Comparison of ENCODE assay signal across 8 mouse cellular contexts in genomic region chr14:14703346-14703871, GRCm38 (mm10). TPM values are rescaled to one million over a fixed set of nuclear protein-coding genes. Genes with fewer than 3 reads are reported as not detected.
DNase-seq lines count a peak whose midpoint lies in the region; ATAC-seq and TF ChIP-seq lines count a peak whose summit lies in the region.

No protein-coding gene starts in this region.

- no peaks in the 10 kb centered on the region for H3K36me3 ChIP-seq in E14TG2a.4 (ENCODE audit: insufficient read depth, low read length)
- H3K36me3 ChIP-seq in embryonic facial prominence, embryonic 15.5 days = no peaks in the 10 kb centered on the region
- no peaks in the 10 kb centered on the region for H3K36me3 ChIP-seq in heart, postnatal 0 days (replicated peaks; ENCODE audit: control insufficient read depth, insufficient read depth, low read length)
- H3K36me3 ChIP-seq in neural tube, embryonic 13.5 days = peaks cover 3% of the 10 kb centered on the region; the same call in 1 of the 2 replicates

- no peak for TF ChIP-seq POLR2A in lung, adult 2 months (IDR thresholded peaks at IDR 0.05; ENCODE audit: borderline replicate concordance, extremely low read depth, low read depth, low read length)

- H3K27ac ChIP-seq in embryonic facial prominence, embryonic 15.5 days (replicated peaks) = peak overlapping the region; percentile 97
- peak overlapping the region; percentile 90 for H3K27ac ChIP-seq in heart, postnatal 0 days (ENCODE audit: low read depth)
- peak overlapping the region; percentile 98 for H3K27ac ChIP-seq in neural tube, embryonic 13.5 days (replicated peaks)

- WGBS in embryonic facial prominence, embryonic 15.5 days = under 1% methylated on average over 60 of the region's 60 CpGs
- under 1% methylated on average over 57 of the region's 60 CpGs for WGBS in heart, postnatal 0 days
- under 1% methylated on average over 59 of the region's 60 CpGs for WGBS in lung, adult 2 months
- 0% methylated on average over 37 of the region's 60 CpGs for WGBS in neural tube, embryonic 13.5 days

- no peaks in the 10 kb centered on the region for H3K9me3 ChIP-seq in E14TG2a.4 (ENCODE audit: low read length)
- H3K9me3 ChIP-seq in embryonic facial prominence, embryonic 15.5 days (replicated peaks) = no peaks in the 10 kb centered on the region
- no peaks in the 10 kb centered on the region for H3K9me3 ChIP-seq in heart, postnatal 0 days (replicated peaks; ENCODE audit: control insufficient read depth, low read length)
- no peaks in the 10 kb centered on the region for H3K9me3 ChIP-seq in neural tube, embryonic 13.5 days

- 0 out of 2 replicates have a peak, but pooled peaks cover 3% of the 10 kb centered on the region for H3K27me3 ChIP-seq in E14TG2a.4 (ENCODE audit: insufficient read depth, low read length)
- H3K27me3 ChIP-seq in embryonic facial prominence, embryonic 15.5 days = no peaks in the 10 kb centered on the region
- H3K27me3 ChIP-seq in heart, postnatal 0 days (ENCODE audit: control insufficient read depth, insufficient read depth, low read length) = no peaks in the 10 kb centered on the region
- H3K27me3 ChIP-seq in neural tube, embryonic 13.5 days = no peaks in the 10 kb centered on the region

- peaks cover 10% of the 10 kb centered on the region for H3K4me1 ChIP-seq in E14TG2a.4 (replicated peaks; ENCODE audit: low read depth, low read length)
- H3K4me1 ChIP-seq in embryonic facial prominence, embryonic 15.5 days = peaks cover 11% of the 10 kb centered on the region
- peaks cover 6% of the 10 kb centered on the region for H3K4me1 ChIP-seq in heart, postnatal 0 days (ENCODE audit: control insufficient read depth, insufficient read depth)
- peaks cover 2% of the 10 kb centered on the region; the same call in 1 of the 2 replicates for H3K4me1 ChIP-seq in lung, adult 2 months (ENCODE audit: control insufficient read depth, insufficient read depth, low read length)
- peaks cover 31% of the 10 kb centered on the region for H3K4me1 ChIP-seq in neural tube, embryonic 13.5 days (replicated peaks)

- peak overlapping the region; percentile 94 for H3K9ac ChIP-seq in embryonic facial prominence, embryonic 15.5 days
- peak overlapping the region; percentile 90 for H3K9ac ChIP-seq in heart, postnatal 0 days (replicated peaks; ENCODE audit: low read depth, low read length)
- H3K9ac ChIP-seq in neural tube, embryonic 13.5 days = peak overlapping the region; percentile 98

- ATAC-seq in embryonic facial prominence, embryonic 15.5 days (ENCODE audit: insufficient number of reproducible peaks, low FRiP score, low TSS enrichment, low read depth) = peak; percentile 30
- peak; percentile 72 for ATAC-seq in heart, postnatal 0 days (ENCODE audit: insufficient read depth, low read depth)
- ATAC-seq in neural tube, embryonic 13.5 days (ENCODE audit: low read depth) = peak; percentile 65

- peak overlapping the region; percentile 55 for H3K4me2 ChIP-seq in embryonic facial prominence, embryonic 15.5 days (replicated peaks)
- H3K4me2 ChIP-seq in heart, postnatal 0 days (ENCODE audit: low read depth, low read length) = peak overlapping the region; percentile 93
- H3K4me2 ChIP-seq in neural tube, embryonic 13.5 days = peak overlapping the region; percentile 71

- no peak for TF ChIP-seq CTCF in E14TG2a.4 (conservative IDR thresholded peaks at IDR 0.05; ENCODE audit: low read length)
- no peak for TF ChIP-seq CTCF in heart, postnatal 0 days (IDR thresholded peaks at IDR 0.05; ENCODE audit: low read depth)
- TF ChIP-seq CTCF in lung, adult 2 months (IDR thresholded peaks at IDR 0.05; ENCODE audit: insufficient read depth, low read length) = no peak

- TF ChIP-seq EP300 in heart, postnatal 0 days (IDR thresholded peaks at IDR 0.05; ENCODE audit: low read depth) = no peak

- peak; percentile 37 for DNase-seq in adrenal gland, adult 8-10 months
- DNase-seq in heart, postnatal 0 days (ENCODE audit: low spot score) = peak; percentile 45
- DNase-seq in kidney, postnatal 25 days = peak; percentile 46 to 70
- DNase-seq in lung, adult 2 months = peak; percentile 58
- DNase-seq in T-cell, adult 2 months (ENCODE audit: low spot score) = no peak

- H3K4me3 ChIP-seq in E14TG2a.4 (replicated peaks; ENCODE audit: low read length) = peak overlapping the region; percentile 91
- H3K4me3 ChIP-seq in embryonic facial prominence, embryonic 15.5 days (replicated peaks) = peak overlapping the region; percentile 85
- peak overlapping the region; percentile 75 for H3K4me3 ChIP-seq in heart, postnatal 0 days (ENCODE audit: low read depth, low read length)
- peak overlapping the region; percentile 63 for H3K4me3 ChIP-seq in lung, adult 2 months (replicated peaks; ENCODE audit: extremely low read depth, low read depth, low read length)
- H3K4me3 ChIP-seq in neural tube, embryonic 13.5 days = peak overlapping the region; percentile 91

RNA-seq across cellular contexts. Expression of gene Slc4a7, which starts 1.3 kb away (rescaled TPM):
- 10 to 100 TPM; 23.2 to 29.7 (median 26.8) TPM for total RNA-seq in adrenal gland, adult 8-10 months (2022)
- 15.3 and 15.7 TPM in 2 replicates for polyA plus RNA-seq in embryonic facial prominence, embryonic 15.5 days (2015; fragmentation: Nextera tagmentation; extraction: Ambion mirVana)
- total RNA-seq in heart, postnatal 0 days (2014; rRNA removed; ENCODE audit: low replicate concordance) = 16.4 and 17.4 TPM in 2 replicates
- 6.3 and 7.3 TPM in 2 replicates for polyA plus RNA-seq in heart, postnatal 0 days (2015; fragmentation: Nextera tagmentation; extraction: Ambion mirVana)
- polyA plus RNA-seq in lung, adult 2 months (2012; rRNA removed) = 2.8 and 4.3 TPM in 2 replicates
- 29.5 and 30.1 TPM in 2 replicates for polyA plus RNA-seq in neural tube, embryonic 13.5 days (2015; fragmentation: Nextera tagmentation; extraction: Ambion mirVana)
